Mouse (Mus musculus): Measurements from ENCODE around the gene Ank3.

Ank3 gene

GRCm38 (mm10) chr10:69538236-69538635 lies 139.7 kb downstream of the Ank3 start:
- DNase-seq, result no peak

- no peak for DNase-seq
Observed at GRCm38 (mm10) chr10:69542439-69542838, 143.9 kb downstream of the Ank3 start.

GRCm38 (mm10) chr10:69543876-69544620 lies 145.5 kb downstream of the Ank3 start:
- DNase-seq, result no peak

- no peak for DNase-seq
Observed at GRCm38 (mm10) chr10:69544653-69545052, 146.1 kb downstream of the Ank3 start.

DNA sequence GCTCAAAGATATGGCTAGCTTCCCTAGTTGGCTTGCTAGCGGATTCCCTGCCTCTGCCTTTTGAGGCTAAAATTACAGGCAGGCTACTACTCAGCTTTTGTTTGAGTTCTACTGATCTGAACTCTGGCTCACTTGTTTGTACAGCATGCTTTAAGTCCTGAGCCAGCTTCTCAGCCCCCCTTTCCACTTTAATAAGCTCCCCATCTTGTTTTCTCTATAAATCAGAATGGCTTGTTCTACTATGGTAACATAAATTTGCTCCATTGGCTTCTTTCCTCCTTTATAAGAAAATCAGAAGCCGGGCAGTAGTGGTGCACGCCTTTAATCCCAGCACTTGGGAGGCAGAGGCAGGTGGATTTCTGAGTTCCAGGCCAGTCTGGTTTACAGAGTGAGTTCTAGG lies 147.4 kb downstream of the Ank3 start:
- DNase-seq, result no peak

- no peak for DNase-seq
Observed at GRCm38 (mm10) chr10:69546643-69547042, 148.1 kb downstream of the Ank3 start.

DNA sequence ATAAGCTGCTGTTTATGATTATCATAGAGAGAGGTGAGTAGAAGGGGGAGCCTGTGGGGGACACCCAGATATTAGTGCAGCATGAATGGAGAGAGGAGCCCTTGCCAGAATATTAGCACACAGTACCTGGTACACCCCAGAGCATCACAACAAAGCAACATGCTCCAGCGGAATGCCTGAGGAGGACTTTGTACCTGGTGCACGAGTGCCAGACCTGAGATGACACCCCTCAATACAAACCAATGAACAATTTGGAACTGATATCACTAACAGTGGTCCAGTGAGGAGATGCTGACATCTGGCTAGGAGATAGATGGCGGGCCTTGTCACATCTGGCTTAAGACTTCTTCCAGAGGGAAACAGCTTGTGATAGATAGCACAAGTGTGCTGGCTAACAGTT lies 150.2 kb downstream of the Ank3 start:
- DNase-seq, result no peak

- DNase-seq, result no peak
Observed at GRCm38 (mm10) chr10:69549221-69549620, 150.6 kb downstream of the Ank3 start.

GRCm38 (mm10) chr10:69550824-69551223 lies 152.3 kb downstream of the Ank3 start:
- no peak for DNase-seq

DNA sequence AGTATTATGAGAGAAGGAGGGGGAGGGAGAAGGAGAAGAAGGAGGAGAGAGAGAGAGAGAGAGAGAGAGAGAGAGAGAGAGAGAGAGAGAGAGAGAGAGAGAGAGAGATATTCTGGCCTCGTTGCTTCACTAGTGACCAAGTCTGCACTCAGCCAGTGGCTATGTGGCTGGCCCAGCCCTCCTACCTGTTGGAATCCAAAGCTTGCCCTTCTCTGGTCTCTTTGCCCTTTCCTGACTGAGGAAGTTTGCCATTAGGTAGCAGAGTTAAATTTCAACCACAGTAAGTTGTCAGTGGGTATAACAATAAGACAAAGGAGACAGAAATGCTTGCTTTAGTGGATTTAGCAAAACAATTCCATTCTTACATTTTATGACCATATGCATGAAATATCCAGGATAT lies 154.5 kb downstream of the Ank3 start:
- DNase-seq, result no peak

DNA sequence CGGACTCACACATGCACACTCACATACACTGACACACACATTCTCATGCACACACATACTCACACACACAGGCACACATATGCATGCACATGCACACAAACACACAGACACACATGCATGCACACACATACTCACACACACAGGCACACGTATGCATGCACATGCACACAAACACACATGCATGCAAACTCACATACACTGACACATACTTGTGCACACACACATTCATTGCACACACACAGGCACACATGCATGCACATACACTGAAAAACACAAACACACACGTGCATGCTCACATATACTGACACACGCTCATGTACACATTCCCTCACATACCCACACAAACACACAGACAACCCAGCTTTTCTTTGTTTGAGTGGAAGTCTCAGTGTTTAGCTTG lies 157.0 kb downstream of the Ank3 start:
- DNase-seq, result no peak

- peak; percentile 84 for DNase-seq
Observed at GRCm38 (mm10) chr10:69556278-69556677, 157.7 kb downstream of the Ank3 start.

GRCm38 (mm10) chr10:69560237-69560636 lies 161.7 kb downstream of the Ank3 start:
- DNase-seq, result no peak

GRCm38 (mm10) chr10:69562931-69563330 lies 164.4 kb downstream of the Ank3 start:
- no peak for DNase-seq

DNA sequence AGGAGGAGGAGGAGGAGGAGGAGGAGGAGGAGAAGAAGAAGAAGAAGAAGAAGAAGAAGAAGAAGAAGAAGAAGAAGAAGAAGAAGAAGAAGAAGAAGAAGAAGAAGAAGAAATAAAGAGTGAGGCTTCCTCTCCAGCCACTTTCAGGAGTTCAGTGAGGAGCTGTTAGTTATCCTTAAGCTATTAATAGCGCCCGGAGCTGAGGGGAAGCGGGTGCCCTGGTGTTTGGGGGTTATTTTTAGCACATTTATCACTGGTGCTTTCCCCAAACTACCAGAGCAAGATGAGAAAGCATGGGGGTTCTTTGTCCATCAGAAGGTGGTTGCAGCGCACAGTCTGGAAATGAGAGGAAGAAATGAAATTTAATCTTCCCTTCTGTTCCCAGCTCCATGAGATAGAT lies 166.5 kb downstream of the Ank3 start:
- DNase-seq, result no peak

- DNase-seq, result no peak
Observed at GRCm38 (mm10) chr10:69568976-69569375, 170.4 kb downstream of the Ank3 start.

- no peak for DNase-seq
Observed at GRCm38 (mm10) chr10:69569740-69570139, 171.2 kb downstream of the Ank3 start.

- DNase-seq, result peak; percentile 65 to 72
Observed at GRCm38 (mm10) chr10:69570466-69571288, 172.1 kb downstream of the Ank3 start.

DNA sequence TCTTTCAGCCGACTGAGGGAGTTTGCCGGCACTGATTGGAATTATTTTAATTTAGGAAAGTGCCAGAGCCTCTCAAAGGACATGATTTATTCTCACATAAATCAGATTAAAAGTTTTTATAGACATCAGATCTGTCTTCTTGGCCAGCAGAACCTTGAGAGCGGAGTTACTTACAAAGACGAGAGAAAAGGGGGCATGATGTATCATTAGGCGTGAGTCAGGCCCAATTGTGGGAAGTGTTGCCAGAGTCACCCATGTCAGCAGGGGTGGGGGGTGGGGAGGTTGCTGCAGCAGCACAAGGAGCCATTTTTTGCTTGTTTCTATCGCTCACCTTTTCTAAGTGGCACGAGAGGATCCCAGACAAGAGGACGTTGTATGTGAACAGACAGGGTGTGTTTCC lies 172.8 kb downstream of the Ank3 start:
- peak in 1 of 2 experiments; percentile 24 for DNase-seq

- DNase-seq, result no peak
Observed at GRCm38 (mm10) chr10:69571972-69572371, 173.4 kb downstream of the Ank3 start.

DNA sequence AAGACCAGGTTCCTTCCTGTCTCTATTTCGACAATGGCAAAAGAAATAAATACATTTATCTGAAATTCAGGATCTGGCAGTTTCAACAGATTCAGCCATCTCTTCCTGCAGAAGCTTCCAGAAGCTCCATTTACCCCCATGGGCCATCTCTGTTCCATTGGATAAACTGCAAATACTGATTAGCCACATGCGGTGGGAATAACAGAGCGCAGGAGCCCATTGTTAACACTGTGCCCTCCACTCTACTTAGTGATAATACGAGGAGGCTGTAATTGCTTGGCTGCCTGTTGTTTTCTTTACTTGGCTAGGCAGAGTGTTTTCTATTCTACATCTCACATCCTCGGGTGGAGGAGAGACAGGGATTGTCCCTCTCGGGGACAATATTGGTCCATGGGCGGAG lies 174.5 kb downstream of the Ank3 start:
- no peak for DNase-seq

- no peak for DNase-seq
Observed at GRCm38 (mm10) chr10:69573746-69574145, 175.2 kb downstream of the Ank3 start.

GRCm38 (mm10) chr10:69574190-69574663 lies 175.7 kb downstream of the Ank3 start:
- peak; percentile 32 to 36 for DNase-seq

DNA sequence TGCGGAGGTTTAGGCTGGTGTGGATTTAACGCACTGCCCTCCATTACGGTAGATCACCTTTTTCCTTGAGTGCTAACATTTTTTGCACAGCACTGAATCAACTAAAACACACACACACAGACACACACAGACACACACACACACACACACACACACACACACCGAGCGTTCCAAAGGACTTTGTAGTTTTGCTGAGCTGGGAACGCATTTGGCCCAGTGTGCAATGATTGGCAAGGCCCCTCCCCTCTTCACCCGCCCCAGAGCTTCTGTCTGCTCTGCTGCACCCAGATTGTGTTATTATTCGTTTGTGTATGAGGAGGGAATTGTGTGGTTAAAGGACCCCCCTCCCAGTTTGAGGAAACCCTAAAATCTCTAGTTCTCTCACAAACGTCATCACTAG lies 176.3 kb downstream of the Ank3 start:
- peak; percentile 39 to 41 for DNase-seq

Measured in kidney, postnatal 4 days (tissue).